Mouse (Mus musculus): Measurements from ENCODE around the gene Traf3. TPM values are rescaled to one million over a fixed set of nuclear protein-coding genes. Genes with fewer than 3 reads are reported as not detected.

Traf3 gene
- polyA plus RNA-seq, 1 experiment from 2014 or later, result 10.2 TPM

- H3K4me2 ChIP-seq (ENCODE audit: low read depth, low read length), result no peak overlapping the region
- H3K27me3 ChIP-seq (ENCODE audit: control insufficient read depth, insufficient read depth, low read length), result no peaks in the 10 kb centered on the region
- H3K36me3 ChIP-seq (replicated peaks; ENCODE audit: control insufficient read depth, insufficient read depth, low read depth, low read length), result no peaks in the 10 kb centered on the region
- H3K9me3 ChIP-seq (replicated peaks; ENCODE audit: control insufficient read depth, low read length), result no peaks in the 10 kb centered on the region
- WGBS, result 92% methylated on average over 16 of the region's 16 CpGs
- H3K27ac ChIP-seq (replicated peaks; ENCODE audit: low read depth, low read length), result no peak overlapping the region
- no peak overlapping the region for H3K4me3 ChIP-seq (ENCODE audit: low read depth, low read length)
- DNase-seq (ENCODE audit: low spot score), result no peak
- ATAC-seq (replicated peaks; ENCODE audit: insufficient number of reproducible peaks, low FRiP score, low TSS enrichment, low read depth), result no peak
- H3K9ac ChIP-seq (replicated peaks; ENCODE audit: low read length), result no peak overlapping the region
- H3K4me1 ChIP-seq (ENCODE audit: control insufficient read depth, insufficient read depth, low read length), result no peaks in the 10 kb centered on the region
Observed at GRCm38 (mm10) chr12:111237611-111238188, 71.5 kb downstream of the Traf3 start.

- Histone ChIP-seq H3K4me2 (ENCODE audit: low read depth, low read length) (no peak overlapping the region), H3K36me3 (replicated peaks; ENCODE audit: control insufficient read depth, insufficient read depth, low read depth, low read length) (no peaks in the 10 kb centered on the region; the same call in 1 of the 2 replicates), H3K4me3 (ENCODE audit: low read depth, low read length) (no peak overlapping the region), H3K27ac (replicated peaks; ENCODE audit: low read depth, low read length) (no peak overlapping the region), H3K27me3 (ENCODE audit: control insufficient read depth, insufficient read depth, low read length) (no peaks in the 10 kb centered on the region), H3K9me3 (replicated peaks; ENCODE audit: control insufficient read depth, low read length) (no peaks in the 10 kb centered on the region), H3K9ac (replicated peaks; ENCODE audit: low read length) (no peak overlapping the region), H3K4me1 (ENCODE audit: control insufficient read depth, insufficient read depth, low read length) (no peaks in the 10 kb centered on the region)
- DNase-seq (ENCODE audit: low spot score), result no peak
- 80% methylated on average over 5 of the region's 5 CpGs for WGBS
- no peak for ATAC-seq (replicated peaks; ENCODE audit: insufficient number of reproducible peaks, low FRiP score, low TSS enrichment, low read depth)
Observed at GRCm38 (mm10) chr12:111238345-111238744, 72.2 kb downstream of the Traf3 start.

GRCm38 (mm10) chr12:111238778-111239177 is 72.6 kb downstream of the Traf3 start:
- Histone ChIP-seq H3K9me3 (replicated peaks; ENCODE audit: control insufficient read depth, low read length) (no peaks in the 10 kb centered on the region), H3K4me2 (ENCODE audit: low read depth, low read length) (no peak overlapping the region), H3K4me3 (ENCODE audit: low read depth, low read length) (no peak overlapping the region), H3K9ac (replicated peaks; ENCODE audit: low read length) (no peak overlapping the region), H3K36me3 (replicated peaks; ENCODE audit: control insufficient read depth, insufficient read depth, low read depth, low read length) (no peaks in the 10 kb centered on the region; the same call in 1 of the 2 replicates), H3K27ac (replicated peaks; ENCODE audit: low read depth, low read length) (no peak overlapping the region), H3K4me1 (ENCODE audit: control insufficient read depth, insufficient read depth, low read length) (no peaks in the 10 kb centered on the region), H3K27me3 (ENCODE audit: control insufficient read depth, insufficient read depth, low read length) (no peaks in the 10 kb centered on the region)
- DNase-seq (ENCODE audit: low spot score) (peak; percentile 60), ATAC-seq (replicated peaks; ENCODE audit: insufficient number of reproducible peaks, low FRiP score, low TSS enrichment, low read depth) (no peak)
- 35% methylated on average over 4 of the region's 4 CpGs for WGBS

- Histone ChIP-seq H3K27ac (replicated peaks; ENCODE audit: low read depth, low read length) (no peak overlapping the region), H3K27me3 (ENCODE audit: control insufficient read depth, insufficient read depth, low read length) (no peaks in the 10 kb centered on the region), H3K9me3 (replicated peaks; ENCODE audit: control insufficient read depth, low read length) (no peaks in the 10 kb centered on the region), H3K36me3 (replicated peaks; ENCODE audit: control insufficient read depth, insufficient read depth, low read depth, low read length) (no peaks in the 10 kb centered on the region; the same call in 1 of the 2 replicates), H3K4me2 (ENCODE audit: low read depth, low read length) (no peak overlapping the region), H3K9ac (replicated peaks; ENCODE audit: low read length) (no peak overlapping the region), H3K4me1 (ENCODE audit: control insufficient read depth, insufficient read depth, low read length) (no peaks in the 10 kb centered on the region), H3K4me3 (ENCODE audit: low read depth, low read length) (no peak overlapping the region)
- DNase-seq (ENCODE audit: low spot score), result no peak
- 86% methylated on average over 10 of the region's 10 CpGs for WGBS
- no peak for ATAC-seq (replicated peaks; ENCODE audit: insufficient number of reproducible peaks, low FRiP score, low TSS enrichment, low read depth)
Observed at GRCm38 (mm10) chr12:111239930-111240329, 73.8 kb downstream of the Traf3 start.

GRCm38 (mm10) chr12:111241916-111242315 is 75.7 kb downstream of the Traf3 start:
- Histone ChIP-seq H3K27me3 (ENCODE audit: control insufficient read depth, insufficient read depth, low read length) (no peaks in the 10 kb centered on the region), H3K4me1 (ENCODE audit: control insufficient read depth, insufficient read depth, low read length) (no peaks in the 10 kb centered on the region), H3K9ac (replicated peaks; ENCODE audit: low read length) (no peak overlapping the region), H3K9me3 (replicated peaks; ENCODE audit: control insufficient read depth, low read length) (no peaks in the 10 kb centered on the region), H3K4me2 (ENCODE audit: low read depth, low read length) (no peak overlapping the region), H3K4me3 (ENCODE audit: low read depth, low read length) (no peak overlapping the region), H3K36me3 (replicated peaks; ENCODE audit: control insufficient read depth, insufficient read depth, low read depth, low read length) (no peaks in the 10 kb centered on the region; the same call in 1 of the 2 replicates), H3K27ac (replicated peaks; ENCODE audit: low read depth, low read length) (no peak overlapping the region)
- no peak for ATAC-seq (replicated peaks; ENCODE audit: insufficient number of reproducible peaks, low FRiP score, low TSS enrichment, low read depth)
- 96% methylated on average over 6 of the region's 6 CpGs for WGBS
- no peak for DNase-seq (ENCODE audit: low spot score)

- DNase-seq (ENCODE audit: low spot score), result no peak
- no peaks in the 10 kb centered on the region; the same call in 1 of the 2 replicates for H3K36me3 ChIP-seq (replicated peaks; ENCODE audit: control insufficient read depth, insufficient read depth, low read depth, low read length)
- ATAC-seq (replicated peaks; ENCODE audit: insufficient number of reproducible peaks, low FRiP score, low TSS enrichment, low read depth), result no peak
- no peak overlapping the region for H3K4me2 ChIP-seq (ENCODE audit: low read depth, low read length)
- H3K27ac ChIP-seq (replicated peaks; ENCODE audit: low read depth, low read length), result no peak overlapping the region
- 93% methylated on average over 5 of the region's 5 CpGs for WGBS
- H3K9me3 ChIP-seq (replicated peaks; ENCODE audit: control insufficient read depth, low read length), result no peaks in the 10 kb centered on the region
- no peaks in the 10 kb centered on the region for H3K4me1 ChIP-seq (ENCODE audit: control insufficient read depth, insufficient read depth, low read length)
- no peak overlapping the region for H3K9ac ChIP-seq (replicated peaks; ENCODE audit: low read length)
- H3K4me3 ChIP-seq (ENCODE audit: low read depth, low read length), result no peak overlapping the region
- H3K27me3 ChIP-seq (ENCODE audit: control insufficient read depth, insufficient read depth, low read length), result no peaks in the 10 kb centered on the region
Observed at GRCm38 (mm10) chr12:111242346-111242745, 76.2 kb downstream of the Traf3 start.

- H3K4me3 ChIP-seq (ENCODE audit: low read depth, low read length), result no peak overlapping the region
- ATAC-seq (replicated peaks; ENCODE audit: insufficient number of reproducible peaks, low FRiP score, low TSS enrichment, low read depth) (no peak), DNase-seq (ENCODE audit: low spot score) (no peak)
- H3K27ac ChIP-seq (replicated peaks; ENCODE audit: low read depth, low read length), result no peak overlapping the region
- no peaks in the 10 kb centered on the region for H3K27me3 ChIP-seq (ENCODE audit: control insufficient read depth, insufficient read depth, low read length)
- no peak overlapping the region for H3K9ac ChIP-seq (replicated peaks; ENCODE audit: low read length)
- H3K9me3 ChIP-seq (replicated peaks; ENCODE audit: control insufficient read depth, low read length), result no peaks in the 10 kb centered on the region
- H3K4me1 ChIP-seq (ENCODE audit: control insufficient read depth, insufficient read depth, low read length), result no peaks in the 10 kb centered on the region
- H3K36me3 ChIP-seq (replicated peaks; ENCODE audit: control insufficient read depth, insufficient read depth, low read depth, low read length), result peaks cover 2% of the 10 kb centered on the region; the same call in 1 of the 2 replicates
- 91% methylated on average over 12 of the region's 12 CpGs for WGBS
- H3K4me2 ChIP-seq (ENCODE audit: low read depth, low read length), result no peak overlapping the region
Observed at GRCm38 (mm10) chr12:111243733-111244132, 77.6 kb downstream of the Traf3 start.

GRCm38 (mm10) chr12:111245070-111245469 is 78.9 kb downstream of the Traf3 start:
- peaks cover 2% of the 10 kb centered on the region; the same call in 1 of the 2 replicates for H3K36me3 ChIP-seq (replicated peaks; ENCODE audit: control insufficient read depth, insufficient read depth, low read depth, low read length)
- H3K9ac ChIP-seq (replicated peaks; ENCODE audit: low read length), result no peak overlapping the region
- H3K4me2 ChIP-seq (ENCODE audit: low read depth, low read length), result no peak overlapping the region
- H3K4me3 ChIP-seq (ENCODE audit: low read depth, low read length), result no peak overlapping the region
- H3K9me3 ChIP-seq (replicated peaks; ENCODE audit: control insufficient read depth, low read length), result no peaks in the 10 kb centered on the region
- H3K27me3 ChIP-seq (ENCODE audit: control insufficient read depth, insufficient read depth, low read length), result no peaks in the 10 kb centered on the region
- WGBS, result 85% methylated on average over 6 of the region's 6 CpGs
- H3K27ac ChIP-seq (replicated peaks; ENCODE audit: low read depth, low read length), result no peak overlapping the region
- ATAC-seq (replicated peaks; ENCODE audit: insufficient number of reproducible peaks, low FRiP score, low TSS enrichment, low read depth) (no peak), DNase-seq (ENCODE audit: low spot score) (no peak)
- no peaks in the 10 kb centered on the region for H3K4me1 ChIP-seq (ENCODE audit: control insufficient read depth, insufficient read depth, low read length)

Measured in embryonic facial prominence, embryonic 11.5 days (tissue).